Mouse (Mus musculus): ENCODE data around the gene Kcnk4.
"Not testable (repeated sequence)": the region's sequence is repeated elsewhere in the genome, so short reads cannot be mapped to it uniquely, and the experiment has no call there.

Gene Kcnk4

DNA sequence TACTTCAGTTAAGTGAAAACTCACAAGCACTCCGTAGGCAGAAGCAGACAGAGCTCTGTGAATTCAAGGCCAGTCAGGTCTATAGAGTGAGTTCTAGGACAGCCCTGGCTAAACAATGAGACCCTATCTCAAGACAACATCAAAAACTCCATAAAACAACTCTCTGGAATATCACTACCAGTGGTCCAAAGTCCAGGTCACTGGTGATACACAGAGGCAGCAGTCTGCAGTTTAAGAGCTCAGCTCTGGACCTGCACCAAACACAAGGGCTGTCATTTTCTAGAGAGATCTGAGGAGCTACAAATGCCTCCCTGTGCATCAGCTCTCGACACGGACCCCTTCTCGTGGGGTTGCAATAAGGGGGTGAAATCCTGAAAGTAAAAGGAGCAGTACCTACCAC, 16.0 kb downstream of the Kcnk4 start:
- no peak for DNase-seq (ENCODE audit: extremely low read depth, low read depth, low spot score)

DNA sequence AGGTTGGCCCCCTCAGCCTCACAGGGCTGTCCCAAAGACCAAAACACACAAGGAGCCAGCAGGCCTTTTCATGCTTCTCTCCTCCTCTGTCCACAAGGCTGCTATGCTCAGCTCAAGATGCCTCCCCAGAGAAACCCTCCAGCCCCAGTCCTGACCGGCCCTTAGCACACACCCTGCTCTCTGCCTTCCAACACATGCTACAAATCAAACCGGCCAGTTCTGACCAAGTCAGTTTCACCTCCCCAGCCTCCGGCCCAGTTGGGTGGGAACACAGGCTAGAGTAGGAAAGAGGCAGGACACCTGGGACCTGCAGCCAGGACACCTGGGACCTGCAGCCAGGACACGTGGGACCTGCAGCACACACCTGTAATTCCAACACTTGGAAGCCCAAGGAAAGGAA, 17.8 kb downstream of the Kcnk4 start:
- no peak for DNase-seq (ENCODE audit: extremely low read depth, low read depth, low spot score)

DNA sequence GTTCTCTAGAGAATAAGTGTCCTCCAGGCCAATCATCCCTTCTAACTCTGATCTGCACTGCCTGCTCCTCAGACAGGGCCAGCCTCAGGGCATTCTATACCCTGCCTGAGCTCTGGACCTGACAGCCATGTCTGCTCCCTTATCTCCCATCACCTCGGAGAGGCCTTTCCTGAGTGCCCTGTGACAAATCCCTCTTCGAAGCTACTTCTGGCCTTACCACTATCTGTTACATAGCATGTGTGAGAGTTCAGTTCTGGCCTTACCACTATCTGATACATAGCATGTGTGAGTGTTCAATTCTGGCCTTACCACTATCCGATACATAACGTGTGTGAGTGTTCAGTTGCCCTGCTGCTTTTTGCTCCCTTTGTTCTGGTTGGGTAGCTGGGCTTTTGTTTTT, 19.0 kb downstream of the Kcnk4 start:
- DNase-seq (ENCODE audit: extremely low read depth, low read depth, low spot score): no peak

GRCm38 (mm10) chr19:6914540-6914939, 19.8 kb downstream of the Kcnk4 start:
- no peak for DNase-seq (ENCODE audit: extremely low read depth, low read depth, low spot score)

DNA sequence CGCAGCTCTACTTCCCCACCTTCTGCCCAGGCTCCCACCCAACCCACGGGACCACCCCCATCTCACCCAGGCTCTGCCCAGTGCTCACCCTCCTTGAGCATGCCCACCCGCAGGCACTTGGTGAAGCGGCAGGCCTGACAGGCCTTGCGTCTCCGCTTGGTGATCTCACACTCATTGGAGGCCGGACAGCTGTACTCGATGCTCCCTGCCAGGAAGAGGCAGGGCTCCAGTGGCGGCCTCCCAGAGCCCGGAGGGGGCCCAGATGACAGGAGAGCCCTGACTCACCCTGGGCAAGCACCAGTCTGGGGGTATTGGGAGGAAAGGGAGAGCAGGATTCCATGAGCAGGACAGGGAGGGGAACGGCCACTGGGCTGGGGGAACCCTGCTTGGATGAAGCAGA, 20.3 kb downstream of the Kcnk4 start:
- no peak for DNase-seq (ENCODE audit: extremely low read depth, low read depth, low spot score)

DNA sequence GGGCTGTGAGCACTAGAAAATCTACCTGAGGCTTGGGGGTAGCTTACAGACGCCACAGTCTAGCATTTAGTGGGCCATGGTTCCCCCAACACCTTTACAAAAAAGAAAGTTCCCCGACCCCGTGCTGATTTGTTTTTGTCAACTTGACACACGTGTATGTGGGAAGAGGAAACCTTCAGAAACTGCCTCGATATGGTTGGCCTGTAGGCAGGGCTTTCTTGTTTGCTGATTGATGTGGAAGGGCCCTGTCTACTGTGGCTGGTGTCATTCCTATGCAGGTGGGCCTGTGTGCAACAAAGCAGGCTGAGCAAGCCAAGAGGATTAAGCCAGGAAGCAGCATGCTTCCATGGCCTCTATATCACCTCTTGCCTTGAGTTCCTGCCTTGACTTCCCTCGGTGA, 21.3 kb downstream of the Kcnk4 start:
- no peak for DNase-seq (ENCODE audit: extremely low read depth, low read depth, low spot score)

GRCm38 (mm10) chr19:6912205-6912970, 21.9 kb downstream of the Kcnk4 start:
- no peak for DNase-seq (ENCODE audit: extremely low read depth, low read depth, low spot score)

- no peak for DNase-seq (ENCODE audit: extremely low read depth, low read depth, low spot score)
These were observed 22.9 kb downstream of the Kcnk4 start for GRCm38 (mm10) chr19:6911101-6912074.

DNA sequence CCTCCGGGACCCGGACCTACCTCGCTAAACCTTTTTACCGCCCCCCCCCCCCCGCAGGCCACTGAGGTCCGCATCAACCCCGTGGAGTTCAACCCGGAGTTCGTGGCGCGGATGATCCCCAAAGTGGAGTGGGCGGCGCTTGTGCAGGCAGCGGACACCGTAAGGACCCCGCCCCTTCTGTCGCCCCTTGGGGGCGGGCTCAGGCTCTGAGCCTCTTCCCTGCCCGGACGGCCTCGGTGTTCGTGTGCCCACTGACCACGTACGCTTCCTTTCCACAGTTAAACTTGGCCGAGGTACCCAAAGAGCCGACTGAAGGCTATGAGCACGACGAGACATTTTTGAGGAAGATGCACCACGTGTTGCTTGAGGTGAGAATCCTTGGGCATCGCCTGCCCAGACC, 24.0 kb downstream of the Kcnk4 start:
- DNase-seq (ENCODE audit: extremely low read depth, low read depth, low spot score): not testable (repeated sequence)

DNA sequence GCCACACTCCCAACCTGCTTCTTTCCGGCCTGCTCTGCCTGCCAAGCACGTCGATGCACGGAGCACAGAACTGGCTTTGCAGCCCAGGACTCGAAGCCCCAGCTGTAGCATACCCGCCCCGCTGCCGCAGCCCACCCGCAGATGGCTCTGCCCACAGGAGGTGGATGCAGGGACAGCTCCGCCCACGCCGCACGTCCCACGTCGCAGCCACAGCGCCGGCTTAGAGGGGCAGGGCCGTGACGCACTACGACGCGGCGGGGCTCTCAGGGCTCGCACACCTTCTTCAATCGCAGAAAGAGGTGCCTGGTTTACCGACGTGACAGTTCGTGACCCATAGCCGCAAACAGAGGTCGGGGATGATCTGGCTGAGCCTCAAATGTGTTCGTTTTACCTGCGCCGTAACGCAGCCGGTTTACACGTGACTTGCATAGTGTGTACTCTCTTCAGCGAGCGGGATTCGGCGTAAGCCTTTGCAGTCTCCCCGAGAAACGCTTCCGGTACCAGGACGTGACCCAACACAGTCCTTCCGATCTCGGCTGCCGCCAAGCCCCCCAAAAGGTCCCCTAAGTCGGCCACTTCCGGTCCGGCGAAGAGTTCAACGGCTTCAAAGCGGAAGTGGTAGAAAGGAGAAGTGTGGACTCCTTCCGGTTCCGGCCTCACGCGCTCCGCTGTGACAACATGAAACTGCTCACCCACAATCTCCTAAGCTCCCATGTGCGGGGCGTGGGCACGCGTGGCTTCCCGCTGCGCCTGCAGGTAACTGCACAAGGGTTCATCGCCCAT, 24.6 kb downstream of the Kcnk4 start, which contains the start of the genes Trmt112 and Prdx5:
Gene Trmt112, plus strand, starts transcription at position 192 of the 783 bp plus-strand sequence.
Gene Prdx5, minus strand, starts transcription at position 600 of the 783 bp plus-strand sequence.
- DNase-seq (ENCODE audit: extremely low read depth, low read depth, low spot score): no peak

GRCm38 (mm10) chr19:6909021-6909420, 25.3 kb downstream of the Kcnk4 start:
- no peak for DNase-seq (ENCODE audit: extremely low read depth, low read depth, low spot score)

GRCm38 (mm10) chr19:6907811-6908540, 26.3 kb downstream of the Kcnk4 start:
- DNase-seq (ENCODE audit: extremely low read depth, low read depth, low spot score): no peak

DNA sequence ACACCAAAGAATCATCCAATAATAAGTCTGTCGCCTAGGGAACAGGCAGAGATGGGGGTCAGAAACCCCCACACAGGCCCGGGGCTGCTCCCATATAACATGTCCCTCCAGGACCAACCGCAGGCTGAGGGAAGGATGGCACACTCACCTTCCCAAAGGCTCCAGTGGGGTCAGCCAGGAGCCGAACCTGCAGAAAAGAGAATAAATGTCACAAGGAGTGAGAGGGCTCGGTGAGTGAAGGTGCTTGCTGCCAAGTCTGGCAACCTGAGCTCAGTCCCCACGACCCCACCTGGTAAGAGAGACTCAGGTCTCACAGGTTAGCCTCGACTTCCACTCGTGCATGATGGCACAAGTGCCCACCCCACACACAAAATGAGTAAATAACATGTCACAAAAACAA, 27.2 kb downstream of the Kcnk4 start:
- no peak for DNase-seq (ENCODE audit: extremely low read depth, low read depth, low spot score)

DNA sequence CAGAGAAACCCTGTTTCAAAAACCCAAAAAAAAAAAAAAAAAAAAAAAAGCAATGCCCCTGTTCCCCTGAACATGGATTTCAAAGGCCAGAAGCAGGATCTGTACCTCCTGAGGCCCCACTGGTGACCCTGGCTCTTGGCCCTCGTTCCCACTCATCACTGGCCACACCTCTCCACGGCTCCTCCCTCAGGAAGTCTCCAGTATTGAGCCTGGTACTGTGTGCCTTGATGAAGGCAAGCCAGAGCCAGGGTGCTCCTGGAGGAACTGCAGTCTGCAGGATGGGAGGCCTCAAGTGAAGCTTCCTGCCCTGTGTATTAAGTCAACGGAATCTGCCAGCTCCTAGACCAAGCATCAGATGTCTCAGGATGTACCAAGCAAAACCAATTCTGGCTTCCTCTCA, 28.1 kb downstream of the Kcnk4 start:
- no peak for DNase-seq (ENCODE audit: extremely low read depth, low read depth, low spot score)

GRCm38 (mm10) chr19:6905498-6906159, 28.7 kb downstream of the Kcnk4 start:
- no peak for DNase-seq (ENCODE audit: extremely low read depth, low read depth, low spot score)

DNA sequence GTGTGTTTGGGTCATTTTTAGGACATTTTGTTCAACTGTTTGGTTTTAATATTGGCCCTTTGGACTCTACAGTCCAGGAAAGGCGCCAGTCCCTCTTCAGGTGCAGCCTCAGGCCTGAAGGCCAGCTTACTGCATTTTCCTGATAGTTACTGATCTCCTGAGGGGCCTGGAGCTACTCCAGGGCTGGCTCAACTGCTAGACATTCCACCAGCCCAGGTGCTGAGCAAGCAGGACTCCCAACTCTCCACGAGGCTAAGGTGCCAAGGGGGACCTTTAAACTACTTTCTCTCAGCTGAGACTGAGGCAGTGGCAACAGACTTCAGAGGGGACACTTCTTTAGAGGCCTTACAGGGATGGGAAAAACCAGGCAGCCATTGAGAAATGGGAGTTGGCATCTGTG, 29.5 kb downstream of the Kcnk4 start:
- no peak for DNase-seq (ENCODE audit: extremely low read depth, low read depth, low spot score)

DNA sequence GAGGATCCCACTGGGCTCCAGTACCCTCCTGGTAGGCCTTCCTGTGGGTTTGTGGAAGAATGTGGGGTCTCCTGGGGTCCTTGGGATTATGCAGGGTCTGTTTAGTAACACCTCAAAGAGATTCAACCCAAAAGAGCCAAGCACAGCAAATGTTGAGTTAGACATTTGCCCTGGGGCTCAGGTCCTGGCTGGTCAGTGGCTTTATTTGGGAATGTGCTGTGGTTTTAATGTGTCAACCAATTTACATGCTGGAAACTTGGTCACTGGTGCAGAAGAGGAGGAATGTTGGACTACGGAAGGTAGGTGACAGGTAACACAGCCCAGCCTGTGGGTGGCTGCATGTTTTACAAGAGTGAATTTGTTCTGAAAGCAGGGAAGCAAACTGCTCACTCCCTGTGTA, 31.3 kb downstream of the Kcnk4 start:
- no peak for DNase-seq (ENCODE audit: extremely low read depth, low read depth, low spot score)

- no peak for DNase-seq (ENCODE audit: extremely low read depth, low read depth, low spot score)
These were observed 34.7 kb downstream of the Kcnk4 start for GRCm38 (mm10) chr19:6899641-6900040.

DNA sequence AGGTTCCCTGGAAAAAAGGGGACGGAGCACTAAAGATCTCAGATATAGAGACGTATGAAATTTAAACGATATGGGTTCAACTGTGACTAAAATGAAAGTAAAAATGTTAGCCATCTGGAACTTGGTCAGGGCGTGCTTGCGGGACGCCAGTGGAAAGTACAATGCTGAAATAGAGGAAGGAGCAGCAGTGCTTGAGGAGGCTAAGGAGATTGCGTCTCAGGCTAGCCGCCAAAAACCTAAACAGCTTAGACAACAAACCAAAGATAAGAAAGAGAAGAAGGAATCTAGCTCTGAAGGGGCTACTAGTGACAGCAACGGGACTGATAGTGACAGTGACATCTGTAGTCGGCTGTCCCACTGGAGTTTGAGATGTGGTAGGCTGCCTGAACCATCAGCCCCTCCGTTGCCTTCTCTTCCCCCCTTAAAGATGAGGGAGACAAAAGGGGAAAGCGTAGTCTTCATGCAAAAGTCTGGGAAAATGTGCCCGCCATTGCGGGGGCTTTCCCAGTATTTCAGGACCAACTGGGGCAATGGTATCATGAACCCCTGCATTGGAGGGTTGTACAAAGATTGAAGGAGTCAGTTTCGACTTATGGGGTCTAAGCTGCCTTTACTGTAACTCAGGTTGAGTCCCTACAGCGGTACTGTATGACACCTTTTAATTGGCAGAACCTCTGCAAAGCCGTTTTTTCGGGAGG, 38.6 kb downstream of the Kcnk4 start:
- not testable (repeated sequence) for DNase-seq (ENCODE audit: extremely low read depth, low read depth, low spot score)
